Mouse (Mus musculus): ENCODE measurements around the gene Map4k3. TPM values are rescaled to one million over a fixed set of nuclear protein-coding genes. Genes with fewer than 3 reads are reported as not detected.

Map4k3 gene
- polyA plus RNA-seq, 1 experiment from 2014 or later: 17.7 TPM

DNA sequence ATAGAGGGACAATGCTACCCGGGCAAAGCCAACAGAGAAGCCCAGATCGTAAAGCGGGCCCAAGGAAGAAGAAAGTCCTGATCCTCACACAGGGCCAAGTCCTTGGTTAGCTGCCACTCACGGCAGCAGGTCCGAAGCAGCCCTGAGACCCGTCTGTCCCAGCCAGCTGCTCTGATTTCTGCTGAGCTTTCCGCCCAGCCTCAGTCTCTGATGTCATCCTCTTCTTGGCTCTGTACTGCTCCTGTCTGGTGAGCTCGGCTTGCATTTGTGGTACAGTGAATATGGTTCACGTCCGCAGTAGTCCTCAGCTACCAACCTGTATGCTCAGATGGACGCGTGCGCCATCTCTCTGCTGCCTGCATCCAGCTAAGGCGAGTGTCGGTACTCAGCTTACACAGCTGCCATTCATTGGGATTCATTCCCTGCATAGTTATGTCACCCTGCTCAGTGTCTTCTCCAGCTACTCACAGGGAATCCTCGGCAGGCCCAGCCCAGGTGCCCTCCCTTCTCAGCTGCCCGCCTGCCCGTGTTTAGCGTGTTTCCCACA, 125.1 kb downstream of the Map4k3 start:
- Histone ChIP-seq H3K27ac (ENCODE audit: low read depth, low read length) (no peak overlapping the region), H3K27me3 (replicated peaks; ENCODE audit: control insufficient read depth, insufficient read depth, low read length) (no peaks in the 10 kb centered on the region), H3K4me3 (ENCODE audit: low read length) (no peak overlapping the region), H3K4me1 (ENCODE audit: control insufficient read depth, insufficient read depth, low read depth, low read length) (no peaks in the 10 kb centered on the region), H3K4me2 (ENCODE audit: low read length) (no peak overlapping the region), H3K9me3 (ENCODE audit: control insufficient read depth, low read length) (no peaks in the 10 kb centered on the region), H3K9ac (ENCODE audit: low read depth, low read length) (no peak overlapping the region), H3K36me3 (ENCODE audit: control insufficient read depth, insufficient read depth, low read length) (peaks cover 55% of the 10 kb centered on the region)
- 92% methylated on average over 19 of the region's 19 CpGs for WGBS
- ATAC-seq: no peak

DNA sequence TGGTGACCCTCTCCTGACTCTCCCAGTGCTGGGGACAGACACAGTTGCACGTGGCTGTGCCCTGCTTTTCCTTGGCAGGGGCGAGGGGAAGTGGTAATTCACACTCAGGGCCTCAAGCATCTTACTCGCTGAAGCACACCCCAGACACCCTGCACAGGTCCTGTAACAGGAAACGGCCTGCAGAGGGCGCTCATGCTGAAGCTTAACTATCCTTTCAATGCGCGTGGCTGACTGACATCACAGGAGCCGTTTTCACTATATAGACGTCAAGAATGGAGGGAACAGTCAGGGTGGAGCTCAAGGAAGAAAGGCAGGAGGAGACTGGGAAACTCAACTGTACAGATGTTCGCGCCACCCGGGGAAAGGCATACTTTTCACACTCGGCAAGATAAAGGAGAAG, 126.9 kb downstream of the Map4k3 start:
- H3K27ac ChIP-seq (ENCODE audit: low read depth, low read length): no peak overlapping the region
- peak; percentile 50; the same call in 1 of the 2 replicates for ATAC-seq
- H3K4me3 ChIP-seq (ENCODE audit: low read length): no peak overlapping the region
- WGBS: 58% methylated on average over 13 of the region's 13 CpGs
- no peak overlapping the region for H3K9ac ChIP-seq (ENCODE audit: low read depth, low read length)
- H3K4me2 ChIP-seq (ENCODE audit: low read length): no peak overlapping the region
- no peaks in the 10 kb centered on the region for H3K9me3 ChIP-seq (ENCODE audit: control insufficient read depth, low read length)
- H3K27me3 ChIP-seq (replicated peaks; ENCODE audit: control insufficient read depth, insufficient read depth, low read length): no peaks in the 10 kb centered on the region
- H3K36me3 ChIP-seq (ENCODE audit: control insufficient read depth, insufficient read depth, low read length): peaks cover 57% of the 10 kb centered on the region
- no peaks in the 10 kb centered on the region for H3K4me1 ChIP-seq (ENCODE audit: control insufficient read depth, insufficient read depth, low read depth, low read length)

DNA sequence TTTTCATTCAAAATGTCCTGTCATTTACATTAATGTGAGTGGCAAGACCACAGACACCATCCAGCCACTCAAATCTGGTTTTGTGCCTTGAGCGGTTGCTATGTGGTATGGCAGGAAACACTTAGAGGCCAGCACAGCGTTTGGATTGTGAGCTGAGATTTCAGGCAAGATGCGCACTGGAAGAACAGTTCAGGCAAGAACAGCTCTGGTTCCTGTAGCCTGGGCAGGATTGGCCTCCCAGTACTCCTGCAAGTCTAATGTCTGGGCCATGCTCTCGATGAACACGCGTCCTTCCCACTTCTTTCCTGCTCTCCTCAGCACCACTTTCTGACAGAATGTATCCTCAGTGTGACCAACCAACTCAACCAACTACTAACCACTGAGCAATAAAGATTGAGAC, 145.2 kb downstream of the Map4k3 start:
- no peak overlapping the region for H3K4me3 ChIP-seq (ENCODE audit: low read length)
- no peaks in the 10 kb centered on the region for H3K9me3 ChIP-seq (ENCODE audit: control insufficient read depth, low read length)
- ATAC-seq: no peak
- no peaks in the 10 kb centered on the region for H3K27me3 ChIP-seq (replicated peaks; ENCODE audit: control insufficient read depth, insufficient read depth, low read length)
- no peak overlapping the region for H3K4me2 ChIP-seq (ENCODE audit: low read length)
- WGBS: 95% methylated on average over 6 of the region's 6 CpGs
- no peak overlapping the region for H3K27ac ChIP-seq (ENCODE audit: low read depth, low read length)
- H3K9ac ChIP-seq (ENCODE audit: low read depth, low read length): no peak overlapping the region
- peaks cover 22% of the 10 kb centered on the region for H3K36me3 ChIP-seq (ENCODE audit: control insufficient read depth, insufficient read depth, low read length)
- no peaks in the 10 kb centered on the region for H3K4me1 ChIP-seq (ENCODE audit: control insufficient read depth, insufficient read depth, low read depth, low read length)

DNA sequence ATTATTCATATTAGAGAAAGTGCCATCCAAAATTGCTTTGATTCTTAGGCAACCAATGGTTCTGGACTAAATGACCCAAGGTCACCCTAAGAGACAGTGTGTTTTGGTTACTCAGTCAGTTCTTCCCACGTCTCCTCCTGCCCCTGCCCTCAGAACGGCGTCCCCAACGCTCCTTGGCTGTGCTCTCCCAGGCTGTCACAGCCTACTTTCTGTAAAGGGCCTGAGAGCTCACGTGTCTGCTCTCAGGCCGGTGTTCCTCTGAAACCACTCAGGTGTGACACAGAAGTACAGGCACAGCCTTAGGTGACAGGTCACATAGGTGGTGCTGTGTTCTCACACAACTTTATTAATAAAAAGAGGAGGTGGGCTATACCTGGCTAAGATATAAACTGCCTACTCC, 148.4 kb downstream of the Map4k3 start:
- Histone ChIP-seq H3K27me3 (replicated peaks; ENCODE audit: control insufficient read depth, insufficient read depth, low read length) (no peaks in the 10 kb centered on the region), H3K9ac (ENCODE audit: low read depth, low read length) (no peak overlapping the region), H3K4me2 (ENCODE audit: low read length) (no peak overlapping the region), H3K4me3 (ENCODE audit: low read length) (no peak overlapping the region), H3K9me3 (ENCODE audit: control insufficient read depth, low read length) (no peaks in the 10 kb centered on the region), H3K27ac (ENCODE audit: low read depth, low read length) (no peak overlapping the region), H3K4me1 (ENCODE audit: control insufficient read depth, insufficient read depth, low read depth, low read length) (peaks cover 8% of the 10 kb centered on the region), H3K36me3 (ENCODE audit: control insufficient read depth, insufficient read depth, low read length) (peaks cover 22% of the 10 kb centered on the region)
- WGBS: 86% methylated on average over 6 of the region's 6 CpGs
- no peak for ATAC-seq

DNA sequence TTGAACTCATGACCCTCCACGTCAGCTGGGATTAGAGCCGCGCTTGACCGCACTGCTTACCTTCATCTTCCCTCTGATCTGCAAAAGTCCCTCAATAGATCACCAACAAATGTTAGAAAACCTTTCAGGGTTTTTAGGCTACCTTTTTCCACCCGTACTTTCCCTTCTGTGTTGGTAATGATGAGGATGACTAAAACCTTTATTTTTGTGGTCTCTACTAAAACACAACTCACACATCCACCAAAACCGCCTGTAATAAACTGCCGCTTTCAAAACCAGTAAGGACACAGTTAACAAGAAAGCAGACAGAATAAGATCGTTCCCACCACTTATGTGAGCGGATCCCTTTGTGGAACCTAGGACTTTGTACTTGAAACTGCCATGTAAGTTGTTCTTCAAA, 149.2 kb downstream of the Map4k3 start:
- ATAC-seq: no peak
- WGBS: 93% methylated on average over 9 of the region's 9 CpGs

DNA sequence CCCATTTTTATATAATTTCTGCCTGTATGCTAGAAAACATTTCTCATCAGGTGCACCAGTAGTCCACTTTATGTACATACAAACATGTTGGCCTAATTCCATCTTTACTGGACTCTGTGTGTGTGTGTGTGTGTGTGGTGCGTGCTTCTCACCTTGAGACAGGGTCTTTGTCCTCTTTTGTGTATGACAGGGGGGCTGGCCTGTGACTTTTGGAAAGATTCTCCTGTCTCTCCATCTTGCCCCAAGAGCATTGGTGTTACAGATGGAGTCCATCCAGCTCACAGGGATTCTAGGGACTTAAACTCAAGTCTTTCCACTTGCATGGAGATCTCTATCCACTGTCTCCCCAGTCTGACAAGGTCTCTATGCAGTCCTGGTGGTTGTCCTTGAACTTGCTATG, 150.2 kb downstream of the Map4k3 start:
- 83% methylated on average over 1 of the region's 1 CpGs for WGBS
- Histone ChIP-seq H3K27ac (ENCODE audit: low read depth, low read length) (no peak overlapping the region), H3K4me2 (ENCODE audit: low read length) (peak overlapping the region; percentile 96; the same call in 1 of the 2 replicates), H3K9ac (ENCODE audit: low read depth, low read length) (no peak overlapping the region), H3K4me1 (ENCODE audit: control insufficient read depth, insufficient read depth, low read depth, low read length) (peaks cover 8% of the 10 kb centered on the region), H3K4me3 (ENCODE audit: low read length) (no peak overlapping the region), H3K9me3 (ENCODE audit: control insufficient read depth, low read length) (no peaks in the 10 kb centered on the region), H3K36me3 (ENCODE audit: control insufficient read depth, insufficient read depth, low read length) (peaks cover 9% of the 10 kb centered on the region; the same call in 1 of the 2 replicates), H3K27me3 (replicated peaks; ENCODE audit: control insufficient read depth, insufficient read depth, low read length) (no peaks in the 10 kb centered on the region)
- no peak for ATAC-seq

More for the DNA sequence above, 149.2 kb downstream of the Map4k3 start:
- Histone ChIP-seq H3K4me2 (ENCODE audit: low read length) (no peak overlapping the region), H3K27me3 (replicated peaks; ENCODE audit: control insufficient read depth, insufficient read depth, low read length) (no peaks in the 10 kb centered on the region), H3K36me3 (ENCODE audit: control insufficient read depth, insufficient read depth, low read length) (peaks cover 17% of the 10 kb centered on the region), H3K4me3 (ENCODE audit: low read length) (no peak overlapping the region), H3K9me3 (ENCODE audit: control insufficient read depth, low read length) (no peaks in the 10 kb centered on the region), H3K27ac (ENCODE audit: low read depth, low read length) (no peak overlapping the region), H3K9ac (ENCODE audit: low read depth, low read length) (no peak overlapping the region), H3K4me1 (ENCODE audit: control insufficient read depth, insufficient read depth, low read depth, low read length) (peaks cover 8% of the 10 kb centered on the region)

DNA sequence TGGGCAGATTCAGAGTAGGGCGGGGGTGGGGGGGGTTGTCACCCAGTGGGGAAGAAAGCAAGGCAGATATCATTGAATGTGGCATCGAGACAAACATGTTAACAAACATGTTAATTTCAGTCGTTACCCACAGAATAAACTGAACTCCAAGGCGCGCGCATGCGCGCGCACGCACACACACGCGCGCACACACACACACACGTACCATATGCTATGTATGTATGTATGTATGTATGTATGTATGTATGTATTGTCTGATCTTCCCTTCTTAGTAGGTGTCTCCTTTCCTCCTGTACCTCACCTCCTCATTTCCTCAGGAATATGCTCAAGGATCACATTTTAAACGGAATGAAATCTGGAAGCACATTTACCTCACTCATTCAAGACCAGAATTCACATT, 150.6 kb downstream of the Map4k3 start, which contains the start of gene Cdkl4:
TSS of gene Cdkl4 (minus strand) at position 175 of the 400 bp plus-strand sequence.
- Histone ChIP-seq H3K9me3 (ENCODE audit: control insufficient read depth, low read length) (no peaks in the 10 kb centered on the region), H3K27me3 (replicated peaks; ENCODE audit: control insufficient read depth, insufficient read depth, low read length) (no peaks in the 10 kb centered on the region), H3K4me1 (ENCODE audit: control insufficient read depth, insufficient read depth, low read depth, low read length) (peaks cover 8% of the 10 kb centered on the region), H3K36me3 (ENCODE audit: control insufficient read depth, insufficient read depth, low read length) (peaks cover 8% of the 10 kb centered on the region; the same call in 1 of the 2 replicates), H3K4me3 (ENCODE audit: low read length) (peak within 1 kb of the TSS; percentile 55), H3K27ac (ENCODE audit: low read depth, low read length) (peak within 1 kb of the TSS; percentile 55), H3K4me2 (ENCODE audit: low read length) (peak within 1 kb of the TSS; percentile 96), H3K9ac (ENCODE audit: low read depth, low read length) (peak within 1 kb of the TSS; percentile 70)
- ATAC-seq: peak; percentile 44
- WGBS: 72% methylated on average over 15 of the region's 15 CpGs

DNA sequence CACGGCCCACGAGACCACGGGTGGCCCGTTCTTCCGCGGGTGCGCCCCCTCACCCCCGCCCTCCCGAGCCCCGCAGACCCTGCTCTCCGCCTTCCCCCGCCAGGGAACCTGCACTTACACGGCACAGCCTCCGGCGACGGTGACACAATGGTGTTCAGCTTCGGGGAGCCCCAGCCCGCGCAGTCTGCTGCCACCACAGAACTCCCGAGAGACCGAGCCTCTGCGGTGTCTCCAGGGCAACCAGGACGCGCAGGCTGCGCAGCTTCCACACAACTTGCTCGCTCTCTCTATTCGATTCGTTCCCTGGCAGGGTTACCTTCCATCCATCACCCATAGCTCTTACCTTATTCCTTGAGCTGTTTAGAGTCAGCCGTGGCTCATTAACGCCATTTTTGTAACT, 151.1 kb downstream of the Map4k3 start:
- WGBS: under 1% methylated on average over 29 of the region's 30 CpGs
- Histone ChIP-seq H3K27ac (ENCODE audit: low read depth, low read length) (peak overlapping the region; percentile 55), H3K4me2 (ENCODE audit: low read length) (peak overlapping the region; percentile 96), H3K36me3 (ENCODE audit: control insufficient read depth, insufficient read depth, low read length) (peaks cover 4% of the 10 kb centered on the region; the same call in 1 of the 2 replicates), H3K4me1 (ENCODE audit: control insufficient read depth, insufficient read depth, low read depth, low read length) (peaks cover 8% of the 10 kb centered on the region), H3K9ac (ENCODE audit: low read depth, low read length) (peak overlapping the region; percentile 70), H3K27me3 (replicated peaks; ENCODE audit: control insufficient read depth, insufficient read depth, low read length) (no peaks in the 10 kb centered on the region), H3K4me3 (ENCODE audit: low read length) (peak overlapping the region; percentile 55), H3K9me3 (ENCODE audit: control insufficient read depth, low read length) (no peaks in the 10 kb centered on the region)
- ATAC-seq: peak; percentile 92

DNA sequence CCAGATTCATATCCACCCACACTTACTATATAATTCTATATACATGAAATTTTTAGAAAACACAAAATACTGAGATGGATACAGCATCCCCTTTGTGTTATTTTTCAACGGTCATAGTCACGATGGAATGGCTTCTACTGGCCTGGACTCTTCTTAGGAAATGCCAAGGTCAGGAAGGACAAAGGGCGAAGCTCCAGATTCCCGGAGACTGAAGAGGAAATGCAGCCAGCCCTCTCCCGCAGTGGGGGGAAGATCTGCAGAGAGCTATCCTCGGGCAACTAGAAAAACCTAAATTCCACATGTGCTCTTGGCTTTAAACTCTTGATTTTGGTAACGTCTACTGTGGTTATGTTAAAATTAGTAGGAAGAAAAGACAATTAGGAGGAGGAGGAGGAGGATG, 153.3 kb downstream of the Map4k3 start:
- H3K4me1 ChIP-seq (ENCODE audit: control insufficient read depth, insufficient read depth, low read depth, low read length): peaks cover 8% of the 10 kb centered on the region
- no peak overlapping the region for H3K4me3 ChIP-seq (ENCODE audit: low read length)
- no peak for ATAC-seq
- H3K4me2 ChIP-seq (ENCODE audit: low read length): no peak overlapping the region
- no peaks in the 10 kb centered on the region for H3K36me3 ChIP-seq (ENCODE audit: control insufficient read depth, insufficient read depth, low read length)
- 77% methylated on average over 7 of the region's 7 CpGs for WGBS
- no peak overlapping the region for H3K9ac ChIP-seq (ENCODE audit: low read depth, low read length)
- H3K27me3 ChIP-seq (replicated peaks; ENCODE audit: control insufficient read depth, insufficient read depth, low read length): no peaks in the 10 kb centered on the region
- no peak overlapping the region for H3K27ac ChIP-seq (ENCODE audit: low read depth, low read length)
- no peaks in the 10 kb centered on the region for H3K9me3 ChIP-seq (ENCODE audit: control insufficient read depth, low read length)
